Mouse (Mus musculus) gastrocnemius, postnatal 10 days (tissue): ENCODE measurements around the gene Hrc. TPM values are rescaled to one million over a fixed set of nuclear protein-coding genes. Genes with fewer than 3 reads are reported as not detected.
"Not testable (repeated sequence)": the region's sequence is repeated elsewhere in the genome, so short reads cannot be mapped to it uniquely, and the experiment has no call there.

Experiments
- DNase-seq: peaks from one replicate; pipeline ENCODE4 v3.0.0; 2021; ENCODE audit warnings: mixed read lengths
- total RNA-seq, 2 experiments: library from RNA; stranded (reverse); gene quantifications; 2 replicates each; pipeline ENCODE4 v1.2.3; 2021

The Hrc gene
- total RNA-seq, 2 experiments from 2014 or later: 579 to 609 TPM

- peak; percentile 91 for DNase-seq
Measured at GRCm38 (mm10) chr7:45333431-45333982, 1.6 kb upstream of the Hrc start, which contains the start of gene Trpm4. Gene Trpm4 (minus strand): TSS chr7:45333780.

- DNase-seq: peak; percentile 39
Measured at GRCm38 (mm10) chr7:45334605-45335004, 485 bp upstream of the Hrc start.

GRCm38 (mm10) chr7:45336319-45336718, 1.2 kb downstream of the Hrc start:
- no peak for DNase-seq

- DNase-seq: no peak
Measured at GRCm38 (mm10) chr7:45337469-45337868, 2.4 kb downstream of the Hrc start.

- no peak for DNase-seq
Measured at GRCm38 (mm10) chr7:45338161-45338911, 3.2 kb downstream of the Hrc start.

- DNase-seq: peak; percentile 51
Measured at GRCm38 (mm10) chr7:45339410-45340065, 4.4 kb downstream of the Hrc start.

GRCm38 (mm10) chr7:45340066-45340442, 5.0 kb downstream of the Hrc start:
- no peak for DNase-seq

GRCm38 (mm10) chr7:45340669-45341068, 5.6 kb downstream of the Hrc start:
- DNase-seq: no peak

- peak; percentile 81 for DNase-seq
Measured at GRCm38 (mm10) chr7:45341303-45341702, 6.2 kb downstream of the Hrc start.

GRCm38 (mm10) chr7:45342081-45342480, 7.0 kb downstream of the Hrc start:
- DNase-seq: no peak

- DNase-seq: no peak
Measured at GRCm38 (mm10) chr7:45343543-45343942, 8.5 kb downstream of the Hrc start.

GRCm38 (mm10) chr7:45346905-45347304, 11.8 kb downstream of the Hrc start:
- no peak for DNase-seq

- DNase-seq: no peak
Measured at GRCm38 (mm10) chr7:45353041-45353440, 18.0 kb downstream of the Hrc start.

- DNase-seq: no peak
Measured at GRCm38 (mm10) chr7:45355318-45356020, 20.4 kb downstream of the Hrc start.

GRCm38 (mm10) chr7:45356087-45356486, 21.0 kb downstream of the Hrc start:
- DNase-seq: no peak

GRCm38 (mm10) chr7:45359081-45359480, 24.0 kb downstream of the Hrc start:
- DNase-seq: not testable (repeated sequence)

- no peak for DNase-seq
Measured at GRCm38 (mm10) chr7:45360404-45361125, 25.5 kb downstream of the Hrc start.

GRCm38 (mm10) chr7:45361243-45361804, 26.2 kb downstream of the Hrc start:
- peak; percentile 53 for DNase-seq

- no peak for DNase-seq
Measured at GRCm38 (mm10) chr7:45362801-45363200, 27.7 kb downstream of the Hrc start.

- DNase-seq: no peak
Measured at GRCm38 (mm10) chr7:45363983-45364382, 28.9 kb downstream of the Hrc start.

- peak; percentile 74 for DNase-seq
Measured at GRCm38 (mm10) chr7:45365742-45366651, 30.9 kb downstream of the Hrc start.
